Mouse (Mus musculus) hindbrain, embryonic 11.5 days (tissue): Measurements from ENCODE around the gene Ntpcr. TPM values are rescaled to one million over a fixed set of nuclear protein-coding genes. Genes with fewer than 3 reads are reported as not detected.

Experiments used
- ATAC-seq: fragments of 200-750 bp; cut with Nextera tagmentation; 2 replicates; pipeline ENCODE4 v1.8.0; 2017; ENCODE audit warnings: mild to moderate bottlenecking, moderate TSS enrichment, moderate library complexity; ENCODE audit not compliant: low FRiP score
- DNase-seq: peaks from one replicate; pipeline ENCODE4 v3.0.0-alpha.2; 2015; ENCODE audit warnings: low spot score
- H3K27ac ChIP-seq: fragments of 300-500 bp; sonication (generic); 2 replicates; pipeline ENCODE4 v1.5.1; 2014; ENCODE audit warnings: mild to moderate bottlenecking, low read depth, low read length
- H3K27me3 ChIP-seq: fragments of 300-500 bp; sonication (generic); 2 replicates; pipeline ENCODE4 v1.6.1; 2014; ENCODE audit warnings: mild to moderate bottlenecking, low read length, moderate library complexity, mixed read lengths; ENCODE audit not compliant: control insufficient read depth, insufficient read depth
- H3K36me3 ChIP-seq: fragments of 300-500 bp; sonication (generic); 2 replicates; pipeline ENCODE4 v1.6.1; 2014; ENCODE audit warnings: mild to moderate bottlenecking, low read length, moderate library complexity, mixed read lengths; ENCODE audit not compliant: control insufficient read depth, insufficient read depth
- H3K4me1 ChIP-seq: fragments of 300-500 bp; sonication (generic); replicated peaks from 2 replicates; pipeline ENCODE4 v1.6.1; 2014; ENCODE audit warnings: low read length, mixed read lengths; ENCODE audit not compliant: control insufficient read depth, insufficient read depth
- H3K4me2 ChIP-seq: fragments of 300-500 bp; sonication (generic); replicated peaks from 2 replicates; pipeline ENCODE4 v1.6.1; 2014; ENCODE audit warnings: mild to moderate bottlenecking, low read depth, low read length
- H3K4me3 ChIP-seq: fragments of 300-500 bp; sonication (generic); 2 replicates; pipeline ENCODE4 v1.5.1; 2014; ENCODE audit warnings: low read depth, low read length
- H3K9ac ChIP-seq: fragments of 300-500 bp; sonication (generic); 2 replicates; pipeline ENCODE4 v1.6.1; 2014; ENCODE audit warnings: low read depth, low read length
- H3K9me3 ChIP-seq: fragments of 300-500 bp; sonication (generic); 2 replicates; pipeline ENCODE4 v1.6.1; 2016; ENCODE audit warnings: low read length; ENCODE audit not compliant: control insufficient read depth
- whole genome bisulfite sequencing: fragments of 180-500 bp; shearing (Covaris S2); extraction: QIAGEN DNeasy Blood & Tissue Kit; methylation state at CpG from one replicate; pipeline ENCODE4 v1.1.7; 2014; 5-methylcytosine and 5-hydroxymethylcytosine counted together
- polyA plus RNA-seq: library from polyadenylated mRNA; unstranded; fragments of >200 nt; fragmentation: Nextera tagmentation; extraction: Ambion mirVana; gene quantifications from 2 replicates; pipeline ENCODE4 v1.2.1, GENCODE M21; 2014

Ntpcr gene
- polyA plus RNA-seq, 1 experiment from 2014 or later = 21.5 TPM

DNA sequence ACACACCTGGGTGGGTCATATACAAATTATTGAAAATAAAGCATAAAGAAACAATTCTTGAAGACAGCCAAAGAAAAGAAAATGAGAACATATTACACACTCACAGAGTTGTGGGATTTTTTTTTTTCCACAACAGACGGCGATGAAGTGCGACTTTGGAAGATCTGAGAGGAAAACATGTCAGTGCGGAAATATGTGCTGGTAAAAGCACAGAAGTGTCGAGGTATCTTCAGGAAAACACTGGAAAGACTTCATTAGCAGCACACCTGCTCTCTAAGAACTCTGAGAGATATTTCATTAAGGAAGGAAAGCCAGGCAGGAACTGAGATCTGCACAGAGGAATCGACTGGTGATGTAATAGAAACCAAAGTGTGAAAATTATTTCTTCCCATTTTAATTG, 33.8 kb upstream of the Ntpcr start:
- WGBS = 92% methylated on average over 6 of the region's 6 CpGs
- H3K9me3 ChIP-seq = no peaks in the 10 kb centered on the region
- DNase-seq (no peak), ATAC-seq (no peak)
- H3K27me3 ChIP-seq = no peaks in the 10 kb centered on the region
- H3K4me2 ChIP-seq = no peak overlapping the region
- no peak overlapping the region for H3K9ac ChIP-seq
- H3K4me3 ChIP-seq = no peak overlapping the region
- no peak overlapping the region for H3K27ac ChIP-seq
- H3K36me3 ChIP-seq = no peaks in the 10 kb centered on the region
- no peaks in the 10 kb centered on the region for H3K4me1 ChIP-seq

DNA sequence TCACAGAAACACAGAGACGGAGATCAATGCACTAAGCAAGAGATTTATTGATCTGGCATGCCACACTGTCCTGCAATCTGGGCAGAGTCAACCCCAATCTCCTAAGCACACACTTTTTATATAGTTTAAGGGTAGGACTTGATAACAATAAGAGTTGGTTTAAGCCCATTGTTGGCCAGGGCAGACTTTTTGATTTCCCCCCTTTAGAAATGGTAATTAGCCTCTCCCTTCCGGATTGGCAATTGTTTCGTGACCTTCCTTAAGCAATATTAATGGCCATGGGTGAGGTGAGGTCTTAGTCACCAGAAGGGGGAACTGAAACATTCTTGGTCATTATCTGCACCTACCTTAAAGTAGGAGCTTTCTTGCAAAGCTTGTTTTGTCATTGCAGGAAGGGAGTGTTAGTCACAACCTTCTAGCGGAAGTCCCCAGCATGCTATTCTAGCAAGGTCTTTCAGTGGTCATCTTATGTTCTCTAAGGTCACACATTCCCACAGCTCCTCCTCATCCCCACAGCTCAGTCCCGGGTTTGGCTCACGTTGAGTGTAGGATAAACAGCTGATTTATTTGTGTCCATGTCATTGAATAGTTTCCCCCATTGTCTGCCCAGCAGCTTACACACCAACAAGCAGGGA, 30.3 kb upstream of the Ntpcr start:
- Histone ChIP-seq H3K36me3 (no peaks in the 10 kb centered on the region), H3K27ac (no peak overlapping the region), H3K27me3 (no peaks in the 10 kb centered on the region), H3K4me3 (no peak overlapping the region), H3K9me3 (no peaks in the 10 kb centered on the region), H3K9ac (no peak overlapping the region), H3K4me2 (no peak overlapping the region), H3K4me1 (no peaks in the 10 kb centered on the region)
- WGBS = 59% methylated on average over 6 of the region's 6 CpGs
- no peak for DNase-seq
- ATAC-seq = no peak

DNA sequence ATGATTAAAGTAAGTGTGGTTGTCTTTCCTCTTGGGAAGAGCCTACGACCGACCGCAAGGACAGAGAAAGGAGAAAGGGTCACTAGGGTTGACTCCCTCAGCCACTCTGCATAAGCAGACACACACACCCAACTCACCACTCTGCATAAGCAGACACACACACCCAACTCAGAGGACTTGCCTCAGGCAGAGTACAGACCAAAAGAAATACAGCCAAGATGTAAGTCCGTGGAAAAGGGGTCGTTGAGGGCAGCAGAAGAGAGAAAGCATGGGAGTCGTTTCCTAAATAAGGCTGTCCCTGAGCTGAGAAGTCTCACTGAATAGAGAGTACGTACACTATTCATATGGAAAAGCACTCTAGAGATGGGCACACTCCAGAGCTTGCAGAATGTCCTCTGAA, 29.4 kb upstream of the Ntpcr start:
- Histone ChIP-seq H3K4me2 (no peak overlapping the region), H3K36me3 (no peaks in the 10 kb centered on the region)

DNA sequence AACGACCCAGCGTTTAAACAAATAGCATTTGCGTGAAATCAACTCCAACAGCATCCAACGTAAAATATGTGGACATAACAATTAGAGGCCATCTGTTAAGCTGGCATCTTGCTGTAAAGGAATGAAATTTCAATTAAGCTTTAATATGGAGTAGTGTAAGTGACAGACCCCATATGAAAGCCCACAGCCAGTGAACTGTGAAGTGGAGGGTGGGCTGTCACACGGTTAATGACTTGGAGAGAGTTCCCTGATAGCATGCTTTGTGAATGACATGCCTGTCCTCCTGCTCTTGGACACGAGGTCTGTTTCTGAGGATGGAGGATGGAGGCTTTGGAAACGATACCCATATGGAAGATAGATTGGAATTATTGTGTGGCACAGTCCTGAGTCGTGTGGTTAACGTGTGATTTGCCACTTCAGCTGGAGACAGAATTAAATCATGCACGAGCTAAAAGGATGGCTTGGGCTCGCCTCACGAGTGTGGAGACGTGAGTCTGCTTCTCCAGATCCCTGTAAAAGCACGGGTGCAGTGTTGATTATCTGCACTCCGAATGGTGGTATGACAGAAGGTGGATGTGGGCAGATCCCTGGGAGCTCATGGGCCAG, 26.8 kb upstream of the Ntpcr start:
- Histone ChIP-seq H3K9ac (no peak overlapping the region), H3K27ac (no peak overlapping the region), H3K27me3 (no peaks in the 10 kb centered on the region), H3K4me2 (no peak overlapping the region), H3K9me3 (no peaks in the 10 kb centered on the region), H3K36me3 (no peaks in the 10 kb centered on the region), H3K4me3 (no peak overlapping the region), H3K4me1 (no peaks in the 10 kb centered on the region)
- 71% methylated on average over 15 of the region's 15 CpGs for WGBS
- no peak for ATAC-seq
- DNase-seq = no peak

More for the DNA sequence above, 29.4 kb upstream of the Ntpcr start:
- no peaks in the 10 kb centered on the region for H3K27me3 ChIP-seq
- H3K9ac ChIP-seq = no peak overlapping the region
- WGBS = 75% methylated on average over 7 of the region's 7 CpGs
- no peak for DNase-seq
- H3K27ac ChIP-seq = no peak overlapping the region
- no peaks in the 10 kb centered on the region for H3K9me3 ChIP-seq
- no peaks in the 10 kb centered on the region for H3K4me1 ChIP-seq
- ATAC-seq = no peak
- H3K4me3 ChIP-seq = no peak overlapping the region

DNA sequence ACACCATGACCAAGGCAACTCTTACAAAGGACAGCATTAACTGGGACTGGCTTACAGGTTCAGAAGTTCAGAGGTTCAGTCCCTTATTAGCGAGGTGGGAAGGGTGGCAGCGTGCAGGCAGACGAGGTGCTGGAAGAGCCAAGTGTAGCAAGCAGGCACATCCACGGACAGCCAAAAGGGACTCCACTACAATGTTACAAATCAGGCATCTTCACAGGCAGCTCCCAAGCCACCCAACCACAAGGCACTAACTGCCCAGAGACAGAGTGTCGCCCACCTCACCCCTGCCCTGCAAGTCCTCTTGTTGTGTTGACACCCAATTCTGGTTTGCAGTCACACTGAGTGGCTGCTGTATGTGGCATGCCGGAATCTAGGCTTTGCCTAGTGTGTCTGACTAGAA, 25.3 kb upstream of the Ntpcr start:
- Histone ChIP-seq H3K9ac (no peak overlapping the region), H3K27me3 (no peaks in the 10 kb centered on the region), H3K27ac (no peak overlapping the region), H3K36me3 (no peaks in the 10 kb centered on the region), H3K4me1 (no peaks in the 10 kb centered on the region), H3K4me3 (no peak overlapping the region), H3K4me2 (no peak overlapping the region), H3K9me3 (no peaks in the 10 kb centered on the region)
- DNase-seq (no peak), ATAC-seq (no peak)
- WGBS = 91% methylated on average over 6 of the region's 6 CpGs

DNA sequence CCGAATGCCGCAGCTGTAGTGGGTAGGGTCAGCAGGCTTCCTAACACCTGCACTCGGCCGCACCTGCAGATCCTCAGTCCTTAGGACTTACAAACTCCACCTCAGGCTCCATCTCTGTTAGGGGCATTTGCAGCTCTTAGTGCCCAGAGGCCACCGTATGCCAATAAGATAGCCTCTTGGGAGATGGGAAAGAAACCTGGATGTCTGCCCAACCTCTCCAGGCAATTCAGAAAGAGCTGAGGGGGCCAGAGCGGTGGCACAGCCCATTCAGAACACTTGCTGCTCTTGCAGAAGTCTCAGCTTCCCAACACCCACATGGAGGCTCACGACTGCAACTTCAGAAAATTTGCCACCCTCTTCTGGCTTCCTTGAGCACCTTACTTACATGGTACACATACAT, 23.9 kb upstream of the Ntpcr start:
- H3K9ac ChIP-seq = no peak overlapping the region
- H3K9me3 ChIP-seq = no peaks in the 10 kb centered on the region
- no peaks in the 10 kb centered on the region for H3K27me3 ChIP-seq
- 93% methylated on average over 7 of the region's 7 CpGs for WGBS
- no peak overlapping the region for H3K27ac ChIP-seq
- H3K4me3 ChIP-seq = no peak overlapping the region
- no peak for DNase-seq
- no peak for ATAC-seq
- no peak overlapping the region for H3K4me2 ChIP-seq
- H3K36me3 ChIP-seq = no peaks in the 10 kb centered on the region
- H3K4me1 ChIP-seq = no peaks in the 10 kb centered on the region

DNA sequence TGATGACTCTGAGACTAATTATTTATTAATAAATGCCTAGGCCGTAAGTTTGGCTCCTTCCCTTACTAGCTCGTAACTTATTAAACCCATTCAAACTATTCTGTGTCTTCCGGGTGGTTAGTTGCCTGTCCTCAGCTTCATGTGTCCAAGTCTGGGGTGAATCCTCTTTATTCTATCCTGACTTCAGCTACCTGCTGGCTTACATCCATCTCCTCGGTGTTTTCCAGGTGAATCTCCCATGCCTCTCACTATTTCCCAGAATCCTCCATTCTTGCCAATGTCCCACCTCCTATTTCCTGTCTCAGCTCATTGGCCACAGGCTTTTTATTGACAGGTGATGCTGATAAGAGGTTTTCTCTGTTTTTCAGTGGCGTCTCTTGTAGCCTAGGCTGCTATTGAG, 20.6 kb upstream of the Ntpcr start:
- DNase-seq = no peak
- ATAC-seq = no peak
- H3K9ac ChIP-seq = no peak overlapping the region
- WGBS = 93% methylated on average over 5 of the region's 5 CpGs
- no peak overlapping the region for H3K4me3 ChIP-seq
- H3K27ac ChIP-seq = no peak overlapping the region
- H3K9me3 ChIP-seq = no peaks in the 10 kb centered on the region
- H3K4me1 ChIP-seq = no peaks in the 10 kb centered on the region
- H3K4me2 ChIP-seq = no peak overlapping the region
- H3K27me3 ChIP-seq = no peaks in the 10 kb centered on the region
- no peaks in the 10 kb centered on the region for H3K36me3 ChIP-seq

DNA sequence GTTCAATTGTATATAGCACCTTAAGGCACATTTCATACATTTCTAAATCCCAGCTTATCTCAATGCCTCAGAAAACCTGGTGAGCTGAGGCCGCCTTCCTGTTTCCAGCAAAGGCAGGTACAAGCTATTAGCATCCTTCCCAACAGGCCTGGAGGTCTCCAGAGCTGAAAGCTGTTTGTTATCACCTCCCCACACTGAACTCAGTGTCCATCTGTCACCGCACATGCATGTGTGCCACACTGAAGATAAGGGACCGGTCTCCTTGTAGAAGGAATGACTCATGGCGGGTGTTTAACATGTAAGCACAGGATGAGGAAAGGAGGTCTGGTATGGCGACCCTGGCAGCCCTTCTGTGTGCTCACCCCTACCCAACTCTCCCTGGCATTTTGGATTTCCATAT, 18.2 kb upstream of the Ntpcr start:
- DNase-seq (no peak), ATAC-seq (no peak)
- Histone ChIP-seq H3K27ac (no peak overlapping the region), H3K4me2 (no peak overlapping the region), H3K4me3 (no peak overlapping the region), H3K36me3 (no peaks in the 10 kb centered on the region), H3K4me1 (no peaks in the 10 kb centered on the region; the same call in 1 of the 2 replicates), H3K9me3 (no peaks in the 10 kb centered on the region), H3K9ac (no peak overlapping the region), H3K27me3 (no peaks in the 10 kb centered on the region)
- 92% methylated on average over 5 of the region's 5 CpGs for WGBS

DNA sequence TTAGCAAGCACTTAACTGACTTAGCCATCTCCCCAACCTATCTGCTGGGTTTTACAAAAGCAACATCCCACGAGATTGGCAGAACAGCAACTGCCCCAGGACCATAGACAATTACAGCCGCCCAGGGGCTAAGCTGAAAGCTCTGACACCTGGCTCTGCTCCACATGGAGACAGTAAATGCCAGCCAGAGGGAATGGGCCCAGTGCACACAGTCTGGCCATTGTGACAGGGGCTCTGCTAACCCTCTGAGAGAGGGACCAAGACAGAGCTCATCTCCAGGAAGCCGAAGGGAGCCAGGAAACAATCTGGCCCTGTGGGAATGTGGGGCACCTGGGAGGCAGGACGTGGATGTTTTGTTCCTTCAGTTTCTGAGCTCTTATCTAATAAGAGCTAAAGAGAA, 13.6 kb upstream of the Ntpcr start:
- no peak overlapping the region for H3K4me3 ChIP-seq
- no peaks in the 10 kb centered on the region for H3K36me3 ChIP-seq
- ATAC-seq = no peak
- no peak overlapping the region for H3K9ac ChIP-seq
- 59% methylated on average over 4 of the region's 4 CpGs for WGBS
- no peak for DNase-seq
- no peaks in the 10 kb centered on the region; the same call in 1 of the 2 replicates for H3K4me1 ChIP-seq
- H3K4me2 ChIP-seq = no peak overlapping the region
- H3K27me3 ChIP-seq = no peaks in the 10 kb centered on the region
- H3K9me3 ChIP-seq = no peaks in the 10 kb centered on the region
- no peak overlapping the region for H3K27ac ChIP-seq
